Mouse (Mus musculus) mesoderm, embryonic 11.5 days (tissue): ENCODE results near the gene Dlg2.

ENCODE experiments used
- DNase-seq: peaks from one replicate; pipeline ENCODE4 v3.0.0-alpha.2; 2012; ENCODE audit warnings: low read depth, low spot score

Gene Dlg2

DNA sequence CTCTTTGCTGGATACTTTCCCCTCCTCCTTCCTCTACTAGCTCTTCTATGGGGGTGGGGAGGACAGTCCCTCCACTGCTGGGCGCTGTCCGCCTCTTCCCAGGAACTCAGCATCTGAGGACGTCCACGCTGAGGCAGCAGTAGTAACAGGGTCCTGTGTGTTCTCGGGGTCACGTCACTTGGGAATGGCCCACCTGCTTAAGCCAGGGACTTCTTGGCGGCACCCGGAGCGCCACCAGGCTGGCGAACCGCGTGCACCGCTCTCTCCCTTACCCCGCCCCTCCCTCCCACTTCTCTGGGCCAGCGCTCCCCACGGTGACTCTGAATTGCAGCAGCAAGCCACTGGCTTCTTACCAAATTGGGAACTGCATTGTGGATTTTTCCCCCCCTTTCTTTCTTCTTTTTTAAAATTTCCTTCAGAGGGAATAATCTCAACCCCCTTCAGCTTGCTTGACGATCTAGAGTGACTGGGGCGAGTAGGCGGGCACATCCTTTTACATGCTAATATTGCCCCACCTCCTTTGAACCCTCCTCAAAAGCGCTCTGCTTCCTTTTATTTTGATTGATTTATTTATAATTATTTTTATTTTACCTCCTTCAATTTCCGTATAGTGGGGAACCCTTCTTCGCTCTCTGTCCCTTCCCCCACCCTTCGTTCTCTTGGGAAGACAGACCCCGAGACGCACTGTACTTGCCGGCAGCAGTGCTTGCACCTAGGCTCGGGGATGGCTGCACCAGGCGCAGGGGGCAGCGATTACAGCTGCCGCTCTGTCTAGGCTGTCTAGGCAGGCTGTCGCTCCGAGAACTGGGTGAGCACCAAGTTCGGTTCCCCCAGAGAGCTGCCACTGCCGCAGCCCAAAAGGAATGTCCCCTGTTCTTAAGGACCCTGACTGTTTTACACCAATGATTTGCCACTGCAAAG is 785.8 kb downstream of the Dlg2 start:
- DNase-seq: peak; percentile 60

DNA sequence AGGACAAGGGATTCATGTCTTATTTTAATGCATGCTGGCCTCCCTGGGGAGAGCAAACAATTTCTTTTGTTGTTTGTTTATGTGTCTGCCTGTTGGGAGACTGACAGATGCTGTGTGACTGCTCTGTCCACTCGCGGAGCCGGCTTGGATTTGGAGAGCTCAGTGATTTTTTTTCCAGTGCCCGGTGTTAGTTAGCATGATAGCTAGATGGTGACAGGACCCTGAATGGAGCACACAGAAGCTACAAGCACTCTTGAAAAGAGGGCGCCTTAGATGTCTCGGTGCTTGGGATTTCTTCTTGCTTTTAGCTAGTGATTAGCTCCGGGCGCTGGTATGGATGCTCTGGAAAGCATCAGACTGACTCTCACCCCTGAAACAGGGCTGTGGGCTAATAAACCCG is 786.5 kb downstream of the Dlg2 start:
- peak; percentile 6 for DNase-seq

DNA sequence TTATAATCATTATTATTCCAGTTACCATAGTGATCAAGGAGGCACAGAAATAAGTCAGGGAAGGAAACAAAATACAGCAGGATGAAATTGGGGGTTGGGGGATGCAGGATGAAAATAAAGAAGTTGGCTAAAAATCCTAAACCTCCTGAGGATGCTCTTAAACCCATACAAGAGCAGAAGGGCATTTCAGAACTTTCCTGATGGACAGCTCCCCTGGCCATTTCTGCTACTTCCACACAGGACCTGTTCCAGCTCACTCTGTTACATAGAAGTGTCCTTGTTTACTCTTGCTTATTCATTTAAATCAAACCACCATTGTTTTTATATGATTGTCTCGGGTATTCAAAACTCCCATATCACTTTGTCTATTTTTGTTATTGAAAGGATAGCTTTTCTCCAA is 791.3 kb downstream of the Dlg2 start:
- DNase-seq: peak; percentile 70

DNA sequence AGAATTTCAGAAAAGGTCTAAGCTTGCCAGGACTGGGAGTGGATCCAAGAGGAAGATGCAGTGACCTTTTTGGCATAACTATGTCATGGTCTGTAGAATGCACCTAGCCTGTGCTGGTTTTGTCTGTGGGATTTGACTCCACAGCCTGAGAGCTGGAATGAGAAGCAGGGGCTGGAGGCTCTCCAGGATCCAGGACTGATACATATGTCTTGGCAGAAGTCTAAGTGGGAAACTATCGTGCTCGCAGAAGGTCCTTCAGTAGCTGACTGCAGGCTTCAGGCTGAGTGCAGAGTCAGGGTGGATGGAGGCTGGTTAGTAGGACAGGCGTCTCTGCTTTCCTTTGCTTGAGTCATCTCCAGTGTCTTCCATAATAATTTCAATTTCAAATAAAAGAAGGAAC is 807.7 kb downstream of the Dlg2 start:
- no peak for DNase-seq

DNA sequence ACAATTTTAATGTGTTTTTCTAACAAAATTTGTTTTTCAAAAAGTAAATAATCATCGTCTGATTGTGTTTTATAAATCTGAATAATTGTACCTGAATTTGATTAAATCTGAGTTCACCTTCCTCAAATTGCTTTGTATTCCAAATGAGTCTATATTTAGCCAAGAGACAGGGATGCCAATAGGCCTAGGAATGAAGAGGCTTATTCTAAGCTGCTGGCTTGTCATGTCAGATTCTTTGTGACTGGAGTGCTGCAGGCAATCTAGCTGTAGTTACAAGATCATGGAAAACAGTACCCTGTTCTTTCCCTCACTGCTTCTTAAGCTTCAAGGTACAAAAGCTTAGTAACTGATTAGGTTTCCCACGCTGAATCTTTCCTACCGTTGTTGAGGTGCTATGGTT is 811.9 kb downstream of the Dlg2 start:
- no peak for DNase-seq

DNA sequence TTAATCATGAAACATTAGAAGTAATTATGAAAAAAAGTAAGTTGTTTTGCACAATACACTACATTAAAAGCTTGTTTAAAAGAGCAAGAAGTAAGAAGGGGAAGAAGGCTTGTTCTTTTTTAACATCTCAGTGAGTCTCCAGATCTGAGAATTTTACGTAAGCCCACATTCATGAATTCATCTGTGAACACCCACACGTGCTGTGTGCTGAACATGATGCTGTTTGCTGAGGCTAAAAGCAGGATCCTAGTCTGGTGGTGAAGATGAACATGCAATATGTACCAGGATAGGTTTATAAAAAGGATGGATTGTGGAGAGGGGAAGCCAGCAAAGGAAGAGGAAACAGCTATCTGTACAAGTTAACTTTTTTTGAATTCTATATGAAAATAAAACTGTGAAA is 819.7 kb downstream of the Dlg2 start:
- DNase-seq: no peak

DNA sequence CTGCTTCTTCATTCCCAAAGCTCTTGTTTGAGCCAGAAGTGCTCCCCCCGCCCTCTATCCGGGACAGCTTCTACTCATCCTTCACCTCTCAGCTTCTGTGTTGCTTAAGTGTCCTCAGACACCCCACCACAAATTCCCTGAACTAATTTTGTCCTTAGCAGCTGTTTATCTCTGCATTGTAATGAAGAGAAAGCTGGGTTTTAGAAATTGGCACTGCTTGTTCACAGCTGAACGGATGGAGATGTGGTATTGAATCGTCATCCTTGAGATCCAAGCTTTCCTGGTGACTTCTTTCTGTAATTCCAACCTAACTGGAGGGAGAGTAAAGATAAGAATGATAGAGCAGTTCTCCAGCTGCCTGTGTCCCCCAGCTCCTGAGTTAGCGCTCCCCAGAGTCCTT is 834.7 kb downstream of the Dlg2 start:
- no peak for DNase-seq

DNA sequence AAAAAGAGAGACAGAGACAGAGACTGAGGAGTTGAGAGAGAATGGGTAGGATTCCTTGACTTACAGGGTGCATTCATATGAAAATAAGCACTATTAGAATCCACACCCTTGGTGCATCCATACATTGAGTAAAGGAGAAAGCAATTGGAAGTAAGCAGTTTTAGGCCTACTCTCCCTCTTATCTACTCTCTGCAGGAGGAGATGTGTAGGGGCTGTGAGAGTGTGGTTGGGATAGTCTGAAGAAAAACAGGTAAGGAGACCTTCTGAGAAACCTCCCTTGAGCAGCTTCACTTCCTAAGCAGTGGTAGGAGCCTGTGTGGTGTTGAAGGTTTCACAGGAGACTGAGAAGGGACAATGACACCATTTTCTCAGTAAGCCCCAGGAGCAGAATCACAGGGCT is 868.6 kb downstream of the Dlg2 start:
- no peak for DNase-seq

DNA sequence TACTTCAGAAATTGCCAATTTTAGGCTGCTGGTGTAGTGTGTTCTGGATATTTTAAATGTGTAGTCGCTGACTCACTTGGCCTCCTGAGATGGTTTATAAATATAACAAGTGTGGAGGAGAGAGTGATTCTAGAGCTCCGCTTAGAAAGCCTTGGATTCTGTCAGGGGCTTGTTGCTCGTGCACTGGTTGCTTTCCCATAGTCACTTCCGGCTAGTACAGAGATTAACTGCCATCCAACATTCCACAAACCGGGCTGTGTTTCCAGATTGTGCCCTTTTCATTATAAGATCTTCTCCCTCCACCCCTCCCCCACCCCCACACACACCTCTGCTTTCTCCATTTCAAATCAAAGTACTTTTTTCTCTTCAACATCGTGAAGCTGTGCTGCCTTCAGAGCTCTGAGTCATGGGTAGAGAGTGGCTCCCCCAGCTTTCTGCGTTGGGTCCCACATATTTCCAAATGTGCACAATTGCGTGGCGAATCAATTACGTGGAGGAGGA is 893.4 kb downstream of the Dlg2 start:
- peak; percentile 45 for DNase-seq

DNA sequence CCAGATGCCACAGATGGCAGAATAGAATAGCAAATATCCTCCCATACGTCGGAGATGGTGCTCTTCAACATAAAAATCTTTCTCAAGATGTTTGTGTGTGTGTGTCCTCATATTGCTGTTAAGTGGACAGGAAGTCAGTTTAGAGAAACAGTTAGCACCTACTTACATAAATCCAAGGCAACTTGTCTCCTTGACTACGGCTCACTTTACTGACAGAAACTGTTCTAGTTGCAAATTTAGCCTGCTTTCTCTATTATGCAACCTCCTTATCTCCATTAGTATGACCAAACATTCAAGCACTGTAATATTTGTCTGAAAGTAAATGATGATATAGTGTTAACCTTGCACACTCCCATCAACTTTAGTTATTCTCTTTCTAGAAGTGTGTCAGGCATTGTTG is 905.8 kb downstream of the Dlg2 start:
- no peak for DNase-seq

DNA sequence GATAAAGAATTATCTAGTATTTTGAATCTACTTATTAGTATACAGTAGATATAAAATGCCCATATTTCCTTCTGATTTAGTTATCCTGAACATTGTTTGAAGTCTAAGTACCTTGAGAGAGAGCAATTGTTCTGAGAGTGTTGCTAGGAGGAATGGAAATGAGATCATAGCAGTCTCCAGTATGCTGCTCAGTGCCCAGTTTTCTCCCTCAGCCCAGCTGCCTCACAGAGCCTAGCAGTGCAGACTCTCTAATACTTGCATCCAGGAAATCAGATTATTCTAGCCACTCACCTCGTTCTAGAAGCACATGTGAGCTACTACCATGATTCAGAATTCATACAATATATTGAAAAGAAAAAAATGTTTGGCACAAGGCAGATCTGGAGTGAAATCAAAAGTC is 907.4 kb downstream of the Dlg2 start:
- DNase-seq: no peak

DNA sequence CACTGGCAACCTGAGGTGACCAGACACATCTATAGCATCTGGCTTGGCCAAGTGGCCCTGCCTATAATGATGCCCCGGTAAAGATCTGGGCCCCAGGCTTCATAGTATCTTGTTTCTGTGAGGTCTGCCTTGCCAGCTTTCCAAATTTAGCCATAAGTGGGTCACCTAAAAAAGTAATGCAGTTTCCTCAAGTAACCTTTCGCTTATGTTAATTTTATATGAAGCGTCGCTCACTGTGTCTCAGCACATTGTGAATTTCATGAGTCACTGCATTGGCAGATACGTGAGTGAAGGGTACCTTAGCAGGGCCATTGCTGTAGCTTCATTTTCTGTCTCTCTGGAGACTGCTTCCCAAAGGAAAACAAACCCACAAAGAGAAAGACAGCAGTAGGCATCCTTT is 912.8 kb downstream of the Dlg2 start:
- DNase-seq: no peak

DNA sequence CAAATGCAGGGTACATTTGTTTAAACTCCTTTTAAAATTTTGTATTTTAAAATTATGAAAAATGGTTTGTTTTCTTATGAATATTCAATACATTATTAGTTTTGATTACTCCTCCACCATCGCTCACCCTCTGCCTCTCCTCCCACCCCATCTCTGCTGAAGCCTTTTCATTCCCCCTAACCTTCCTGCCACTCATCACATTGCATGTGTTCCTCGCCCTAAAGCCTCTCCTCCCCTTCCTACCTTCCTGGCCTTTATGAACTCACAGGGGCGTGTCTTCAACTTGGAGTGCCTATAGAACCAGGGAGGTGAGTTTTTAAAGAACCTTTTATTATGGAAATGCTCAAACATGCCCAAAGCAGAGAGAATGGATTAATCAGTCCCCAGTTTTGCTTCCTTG is 921.4 kb downstream of the Dlg2 start:
- no peak for DNase-seq

DNA sequence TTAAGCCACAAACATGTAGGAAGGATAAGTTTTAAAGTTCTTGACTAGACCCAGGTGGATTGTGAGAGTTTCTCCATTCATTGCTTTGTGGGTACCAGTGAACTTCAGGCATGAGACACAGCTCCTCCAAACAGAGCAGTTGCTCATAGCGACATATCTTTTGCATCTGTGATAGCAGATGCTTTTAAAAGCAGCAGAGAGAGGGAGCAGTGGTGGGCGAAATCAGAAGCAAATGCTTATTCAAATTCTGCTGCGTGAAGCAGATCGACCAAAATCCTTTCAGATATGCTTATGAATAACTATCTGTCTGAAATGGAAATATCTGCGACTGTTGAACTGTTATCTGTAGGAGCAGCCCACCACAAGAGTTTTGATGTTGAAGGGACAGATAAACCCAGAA is 935.6 kb downstream of the Dlg2 start:
- no peak for DNase-seq

DNA sequence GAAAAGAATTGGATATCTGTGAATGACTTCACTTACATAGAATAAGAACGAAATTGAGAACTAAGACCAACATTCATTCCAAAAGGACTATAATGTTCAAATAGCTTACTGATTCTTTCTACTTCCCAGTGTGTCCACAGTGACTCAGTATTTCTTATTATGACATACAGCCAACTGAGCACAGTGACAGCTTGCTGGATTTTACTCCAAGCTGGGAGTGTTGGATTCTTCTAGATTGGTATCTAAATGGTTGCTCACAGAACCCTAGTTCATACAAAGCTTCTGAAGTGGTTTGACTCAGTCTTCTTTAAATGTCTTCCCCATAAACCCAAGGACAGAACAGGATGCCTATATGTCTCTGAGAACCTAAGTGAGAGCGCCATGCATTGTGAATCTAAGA is 937.7 kb downstream of the Dlg2 start:
- DNase-seq: no peak

DNA sequence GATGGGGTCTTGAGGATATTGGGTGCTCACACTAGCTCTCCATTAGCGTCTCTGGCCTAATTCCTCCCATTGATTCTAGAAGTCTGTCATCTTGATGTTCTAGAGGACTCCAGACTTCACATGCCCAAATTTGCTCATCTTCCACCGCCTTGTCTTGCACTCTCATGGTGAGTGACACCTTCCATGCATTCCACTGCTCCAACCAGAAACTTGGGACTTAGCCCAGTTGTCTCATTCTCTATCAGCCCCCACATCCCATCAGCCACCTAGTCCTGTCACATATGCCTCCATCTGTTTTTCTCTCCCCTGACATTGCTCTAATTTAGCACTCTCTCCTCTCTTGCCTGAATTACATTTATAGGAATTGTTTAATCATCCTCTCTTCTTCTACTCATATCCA is 938.3 kb downstream of the Dlg2 start:
- DNase-seq: no peak

DNA sequence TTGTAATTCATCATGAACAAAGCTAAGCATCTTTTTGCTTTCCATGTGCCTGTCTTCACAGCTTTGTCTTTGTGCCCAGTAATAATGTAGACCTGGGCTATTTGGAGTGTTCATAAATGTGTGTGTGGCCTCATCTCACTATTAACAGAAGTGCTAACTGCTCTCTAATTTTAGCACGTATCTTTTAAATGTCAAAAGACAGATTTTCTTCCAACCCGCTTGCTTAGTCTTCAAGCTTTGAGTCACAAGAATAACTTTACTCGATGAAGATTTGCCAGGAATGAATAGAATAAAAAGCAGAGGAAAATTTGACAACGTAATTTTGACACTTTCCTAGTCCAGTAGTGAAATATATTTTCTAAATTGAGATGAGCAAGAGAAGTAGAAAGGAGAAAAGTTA is 943.7 kb downstream of the Dlg2 start:
- DNase-seq: no peak

DNA sequence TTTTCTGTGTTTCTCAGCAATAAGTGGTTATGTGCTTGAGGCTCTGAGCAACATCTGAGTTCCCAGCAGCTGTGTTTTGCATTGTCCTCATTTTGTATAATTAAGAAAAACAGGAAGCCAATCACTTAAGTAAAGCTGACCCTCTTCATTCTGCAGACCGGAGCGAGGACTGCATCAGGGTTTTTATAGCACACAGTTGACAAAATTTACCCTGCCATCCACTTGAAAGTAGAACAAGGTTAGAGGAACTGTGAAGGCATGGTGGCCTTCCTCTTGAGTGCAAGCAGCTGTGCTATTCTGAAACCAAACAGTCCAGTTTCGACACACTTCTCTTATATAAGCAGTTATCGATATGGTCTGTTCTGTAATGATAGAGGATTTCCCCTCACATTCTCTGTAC is 947.3 kb downstream of the Dlg2 start:
- DNase-seq: no peak

DNA sequence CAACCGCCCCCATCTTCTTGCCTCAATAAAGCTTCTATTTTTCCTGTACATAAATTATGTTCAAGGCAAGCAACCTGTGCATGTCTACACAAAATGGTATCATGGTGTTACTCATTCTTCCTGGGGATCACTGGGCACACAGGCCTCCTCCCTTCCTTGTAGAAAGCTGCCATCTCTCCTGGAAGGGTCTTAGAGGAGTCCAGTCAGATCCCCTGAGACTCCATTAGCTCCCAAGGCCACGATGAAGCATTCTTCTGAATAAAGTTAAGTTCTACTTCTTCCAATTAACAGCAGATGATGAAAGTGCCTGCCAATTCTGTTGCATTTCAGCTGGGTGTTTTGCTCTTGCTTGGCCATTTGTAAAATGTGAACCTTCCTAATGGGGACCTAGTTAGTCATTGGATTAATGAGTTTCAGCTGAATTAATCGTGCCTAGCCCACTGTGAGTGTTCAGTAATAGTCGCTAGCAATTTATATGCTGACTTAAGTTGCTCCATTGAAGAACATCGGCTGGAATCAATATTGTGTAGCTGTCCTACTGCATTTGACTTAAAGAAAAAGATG is 953.3 kb downstream of the Dlg2 start:
- DNase-seq: no peak

DNA sequence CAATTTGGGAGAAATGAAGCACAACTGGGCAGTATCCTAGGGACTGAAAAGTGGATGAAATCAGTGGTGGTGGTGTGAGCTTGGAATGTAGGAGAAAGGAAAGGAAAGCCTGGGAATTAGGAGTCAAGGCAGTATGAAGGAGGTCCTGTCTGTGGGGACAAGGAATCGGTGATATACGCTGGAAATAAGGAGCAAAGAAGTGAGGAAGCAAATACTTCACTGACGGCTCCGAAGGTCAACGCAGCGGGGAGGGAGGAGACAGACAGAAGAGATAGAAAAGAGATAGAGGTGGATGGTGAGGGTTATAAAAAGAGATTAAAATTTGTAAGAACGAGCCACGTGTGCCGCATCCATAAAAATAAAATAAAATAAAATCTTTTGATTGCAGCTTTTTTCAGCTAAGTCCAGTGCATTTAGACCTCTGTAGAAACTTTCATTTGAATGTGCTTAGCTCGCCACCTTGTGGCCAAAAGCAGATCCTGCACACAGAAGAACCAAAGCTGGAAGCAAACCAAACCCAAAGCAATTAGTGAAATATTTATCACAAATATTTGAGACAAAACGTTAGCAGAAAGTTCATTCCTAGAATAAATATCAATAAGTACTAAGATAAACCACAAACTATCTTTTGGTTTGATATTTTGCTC is 955.2 kb downstream of the Dlg2 start:
- peak; percentile 71 for DNase-seq

DNA sequence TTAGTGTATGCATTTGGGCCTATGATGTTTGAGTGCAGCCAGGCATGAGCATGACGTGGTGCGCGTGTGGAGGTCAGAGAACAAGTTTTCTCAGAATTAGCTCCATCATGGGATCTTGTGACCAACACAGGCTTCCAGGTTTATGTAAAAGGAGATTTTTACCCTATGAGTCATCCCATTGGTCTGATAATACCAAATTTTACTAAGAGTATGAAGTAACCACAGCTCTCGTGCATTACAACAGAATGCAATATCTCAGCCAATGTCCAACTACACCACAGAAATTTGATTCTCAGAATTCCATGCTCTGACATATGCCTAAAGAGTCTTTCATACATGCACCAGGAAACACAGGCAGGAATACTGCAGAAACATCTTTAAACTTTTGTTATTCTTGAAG is 956.1 kb downstream of the Dlg2 start:
- no peak for DNase-seq

DNA sequence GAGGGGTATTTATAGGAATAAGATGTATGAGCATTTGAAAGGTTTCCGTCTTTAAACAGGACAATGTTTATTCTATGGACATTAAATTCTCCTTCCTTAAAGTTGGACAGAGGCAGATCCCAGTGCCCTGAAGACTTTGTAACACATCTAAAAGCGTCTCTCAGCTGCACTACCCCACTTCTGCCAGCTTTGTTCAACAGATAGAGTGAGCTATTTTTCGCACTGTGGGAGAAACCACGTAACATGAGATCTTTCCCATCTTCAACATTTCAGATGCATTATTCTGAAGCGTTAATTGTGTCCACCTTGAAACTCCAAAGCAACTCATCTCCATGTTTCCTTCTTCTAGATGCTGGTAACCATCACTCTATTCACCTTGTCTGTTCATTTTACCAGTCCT is 958.3 kb downstream of the Dlg2 start:
- no peak for DNase-seq

DNA sequence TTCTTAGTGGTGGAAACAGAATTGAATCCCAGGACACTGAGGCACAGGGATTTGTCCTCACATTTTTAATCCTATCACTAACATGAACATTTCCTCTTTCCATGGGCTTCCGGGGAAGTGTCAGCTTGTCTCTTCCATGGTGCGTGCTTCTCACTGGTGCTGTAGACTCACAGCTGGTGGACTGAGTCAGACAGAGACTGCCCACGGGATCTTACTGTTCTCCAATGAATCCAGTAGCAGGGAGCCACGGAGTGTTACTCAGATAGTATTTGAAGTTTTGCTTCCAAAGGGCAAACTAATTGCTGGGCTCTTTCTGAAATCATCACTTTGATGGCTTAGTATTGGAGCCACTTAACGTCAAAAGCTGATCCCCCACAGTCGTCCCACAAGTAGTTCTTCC is 963.9 kb downstream of the Dlg2 start:
- DNase-seq: no peak
